Mouse (Mus musculus) heart, embryonic 14.5 days (tissue): ENCODE measurements around the gene Ugt1a7c. TPM values are rescaled to one million over a fixed set of nuclear protein-coding genes. Genes with fewer than 3 reads are reported as not detected.
"Not testable (repeated sequence)": the region's sequence is repeated elsewhere in the genome, so short reads cannot be mapped to it uniquely, and the experiment has no call there.

ENCODE experiments used
- ATAC-seq: fragments of 200-750 bp; cut with Nextera tagmentation; 2 replicates; pipeline ENCODE4 v1.8.0; 2017; ENCODE audit warnings: low read depth, moderate TSS enrichment; ENCODE audit not compliant: insufficient number of reproducible peaks, insufficient read depth, low FRiP score
- H3K27ac ChIP-seq, 2 experiments: fragments of 200-500 bp in 1 of 2; fragments of 300-500 bp in 1 of 2; sonication (generic) in 1 of 2; replicated peaks in 1 of 2; 2 replicates each; pipeline ENCODE4 v1.5.1; 2012 to 2014; ENCODE audit warnings: low read depth in 2 of 2, low read length in 2 of 2, control low read depth in 1 of 2, mild to moderate bottlenecking in 1 of 2, mixed read lengths in 1 of 2; ENCODE audit not compliant: control insufficient read depth in 1 of 2, insufficient read depth in 1 of 2
- H3K27me3 ChIP-seq: fragments of 300-500 bp; sonication (generic); 2 replicates; pipeline ENCODE4 v1.6.1; 2014; ENCODE audit warnings: mild to moderate bottlenecking, low read length, control low read depth; ENCODE audit not compliant: control insufficient read depth, insufficient read depth
- H3K36me3 ChIP-seq: fragments of 300-500 bp; sonication (generic); 2 replicates; pipeline ENCODE4 v1.6.1; 2014; ENCODE audit warnings: mild to moderate bottlenecking, control low read depth, low read length, mixed read lengths; ENCODE audit not compliant: control insufficient read depth, insufficient read depth
- H3K4me1 ChIP-seq, 2 experiments: fragments of 200-500 bp in 1 of 2; fragments of 300-500 bp in 1 of 2; sonication (generic) in 1 of 2; 2 replicates each; pipeline ENCODE4 v1.6.1; 2012 to 2014; ENCODE audit warnings: low read length in 2 of 2, control low read depth in 1 of 2, mixed read lengths in 1 of 2; ENCODE audit not compliant: control insufficient read depth in 2 of 2, insufficient read depth in 2 of 2
- H3K4me2 ChIP-seq: fragments of 300-500 bp; sonication (generic); 2 replicates; pipeline ENCODE4 v1.6.1; 2014; ENCODE audit warnings: mild to moderate bottlenecking, low read length
- H3K4me3 ChIP-seq, 2 experiments: fragments of 200-500 bp in 1 of 2; fragments of 300-500 bp in 1 of 2; sonication (generic) in 1 of 2; 2 replicates each; pipeline ENCODE4 v1.5.1; 2012 to 2014; ENCODE audit warnings: low read length in 2 of 2, mild to moderate bottlenecking in 2 of 2, control low read depth in 1 of 2, low read depth in 1 of 2, moderate library complexity in 1 of 2; ENCODE audit not compliant: control insufficient read depth in 1 of 2, insufficient read depth in 1 of 2
- H3K9ac ChIP-seq: fragments of 300-500 bp; sonication (generic); 2 replicates; pipeline ENCODE4 v1.6.1; 2014; ENCODE audit warnings: mild to moderate bottlenecking, low read length
- H3K9me3 ChIP-seq: fragments of 300-500 bp; sonication (generic); 2 replicates; pipeline ENCODE4 v1.6.1; 2016; ENCODE audit warnings: low read length, control low read depth; ENCODE audit not compliant: control insufficient read depth
- WGBS: fragments of 180-500 bp; shearing (Covaris S2); extraction: QIAGEN DNeasy Blood & Tissue Kit; methylation state at CpG from one replicate; pipeline ENCODE4 v1.1.7; 2014; 5-methylcytosine and 5-hydroxymethylcytosine counted together
- polyA plus RNA-seq: library from polyadenylated mRNA; unstranded; fragments of >200 nt; fragmentation: Nextera tagmentation; extraction: Ambion mirVana; gene quantifications from 2 replicates; pipeline ENCODE4 v1.2.1, GENCODE M21; 2014

Gene Ugt1a7c
- polyA plus RNA-seq, 1 experiment from 2014 or later: 1.0 TPM

GRCm38 (mm10) chr1:88158430-88158829 lies 63.6 kb downstream of the Ugt1a7c start:
- Histone ChIP-seq H3K4me3 (no peak overlapping the region), H3K4me1 (no peaks in the 10 kb centered on the region), H3K36me3 (no peaks in the 10 kb centered on the region), H3K9me3 (no peaks in the 10 kb centered on the region), H3K9ac (no peak overlapping the region), H3K27me3 (no peaks in the 10 kb centered on the region), H3K27ac (no peak overlapping the region), H3K4me2 (no peak overlapping the region)
- ATAC-seq: no peak
- 75% methylated on average over 2 of the region's 2 CpGs for WGBS

- Histone ChIP-seq H3K4me2 (no peak within 1 kb of the TSS), H3K4me1 (no peaks in the 10 kb centered on the region), H3K36me3 (no peaks in the 10 kb centered on the region), H3K27me3 (no peaks in the 10 kb centered on the region), H3K9ac (no peak within 1 kb of the TSS), H3K27ac (no peak within 1 kb of the TSS), H3K9me3 (0 out of 2 replicates have a peak, but pooled peaks cover 4% of the 10 kb centered on the region), H3K4me3 (no peak within 1 kb of the TSS)
- no peak for ATAC-seq
- 72% methylated on average over 5 of the region's 5 CpGs for WGBS
These were observed 70.8 kb downstream of the Ugt1a7c start, which contains the start of gene Ugt1a5 for GRCm38 (mm10) chr1:88165711-88166110. TSS of gene Ugt1a5 (plus strand) at chr1:88166012.

GRCm38 (mm10) chr1:88172190-88172589 lies 77.3 kb downstream of the Ugt1a7c start:
- not testable (repeated sequence) for H3K36me3 ChIP-seq, H3K4me3 ChIP-seq, H3K9ac ChIP-seq, H3K27ac ChIP-seq, ATAC-seq, H3K27me3 ChIP-seq, H3K4me1 ChIP-seq, H3K4me2 ChIP-seq
- WGBS: 75% methylated on average over 5 of the region's 7 CpGs
- peaks cover 12% of the 10 kb centered on the region; the same call in 1 of the 2 replicates for H3K9me3 ChIP-seq

- Histone ChIP-seq H3K9ac (no peak overlapping the region), H3K27ac (no peak overlapping the region), H3K4me3 (no peak overlapping the region), H3K4me2 (no peak overlapping the region), H3K9me3 (peaks cover 15% of the 10 kb centered on the region), H3K36me3 (no peaks in the 10 kb centered on the region), H3K4me1 (no peaks in the 10 kb centered on the region), H3K27me3 (no peaks in the 10 kb centered on the region)
- ATAC-seq: no peak
- 81% methylated on average over 1 of the region's 1 CpGs for WGBS
These were observed 84.8 kb downstream of the Ugt1a7c start for GRCm38 (mm10) chr1:88179657-88180056.

GRCm38 (mm10) chr1:88186325-88186935 lies 91.6 kb downstream of the Ugt1a7c start:
- WGBS: 69% methylated on average over 5 of the region's 5 CpGs
- no peak for ATAC-seq
- no peak overlapping the region for H3K4me3 ChIP-seq

GRCm38 (mm10) chr1:88192136-88192535 lies 97.3 kb downstream of the Ugt1a7c start:
- Histone ChIP-seq H3K36me3 (no peaks in the 10 kb centered on the region), H3K4me3 (no peak overlapping the region), H3K9ac (no peak overlapping the region), H3K27ac (no peak overlapping the region), H3K9me3 (no peaks in the 10 kb centered on the region), H3K4me1 (no peaks in the 10 kb centered on the region), H3K4me2 (no peak overlapping the region), H3K27me3 (no peaks in the 10 kb centered on the region)
- 64% methylated on average over 3 of the region's 3 CpGs for WGBS
- no peak for ATAC-seq

More at GRCm38 (mm10) chr1:88186325-88186935, 91.6 kb downstream of the Ugt1a7c start:
- H3K4me1 ChIP-seq: no peaks in the 10 kb centered on the region
- H3K9ac ChIP-seq: no peak overlapping the region
- H3K9me3 ChIP-seq: no peaks in the 10 kb centered on the region
- H3K36me3 ChIP-seq: no peaks in the 10 kb centered on the region
- no peak overlapping the region for H3K4me2 ChIP-seq
- no peaks in the 10 kb centered on the region for H3K27me3 ChIP-seq
- no peak overlapping the region for H3K27ac ChIP-seq

GRCm38 (mm10) chr1:88195687-88196086 lies 100.8 kb downstream of the Ugt1a7c start:
- WGBS: 95% methylated on average over 1 of the region's 1 CpGs
- Histone ChIP-seq H3K36me3 (no peaks in the 10 kb centered on the region), H3K9me3 (no peaks in the 10 kb centered on the region)

GRCm38 (mm10) chr1:88197443-88197842 lies 102.6 kb downstream of the Ugt1a7c start:
- no peak overlapping the region for H3K27ac ChIP-seq
- no peak for ATAC-seq
- no peak overlapping the region for H3K9ac ChIP-seq
- no peaks in the 10 kb centered on the region for H3K27me3 ChIP-seq
- H3K36me3 ChIP-seq: no peaks in the 10 kb centered on the region
- no peaks in the 10 kb centered on the region for H3K4me1 ChIP-seq
- 75% methylated on average over 3 of the region's 3 CpGs for WGBS
- H3K4me3 ChIP-seq: no peak overlapping the region
- no peaks in the 10 kb centered on the region for H3K9me3 ChIP-seq
- H3K4me2 ChIP-seq: no peak overlapping the region

More at GRCm38 (mm10) chr1:88195687-88196086, 100.8 kb downstream of the Ugt1a7c start:
- no peak overlapping the region for H3K4me3 ChIP-seq
- H3K4me2 ChIP-seq: no peak overlapping the region
- no peak for ATAC-seq
- no peaks in the 10 kb centered on the region for H3K27me3 ChIP-seq
- no peaks in the 10 kb centered on the region for H3K4me1 ChIP-seq
- H3K27ac ChIP-seq: no peak overlapping the region
- H3K9ac ChIP-seq: no peak overlapping the region
